Mouse (Mus musculus) heart, adult 2 months (tissue): ENCODE data around the gene Prss29.

ENCODE experiments used
- CTCF ChIP-seq: fragments of 200-600 bp; IDR thresholded peaks from 2 replicates; pipeline ENCODE4 v1.8.1; 2022; ENCODE audit warnings: antibody characterized with exemption, mild to moderate bottlenecking, moderate library complexity
- EP300 ChIP-seq: fragments of 200-500 bp; IDR thresholded peaks from 2 replicates; pipeline ENCODE4 v1.6.1; 2011; ENCODE audit warnings: low read depth, low read length, control low read depth; ENCODE audit not compliant: insufficient read depth
- POLR2A ChIP-seq: fragments of 200-500 bp; IDR thresholded peaks from 2 replicates; pipeline ENCODE4 v1.6.1; 2011; ENCODE audit warnings: mild to moderate bottlenecking, low read depth, low read length, control low read depth; ENCODE audit not compliant: insufficient read depth

GRCm38 (mm10) chr17:25298094-25298493 is 20.4 kb upstream of the Prss29 start, which contains the start of gene Prss34:
- TF ChIP-seq CTCF = no peak
- TF ChIP-seq POLR2A = no peak
- no peak for TF ChIP-seq EP300
